Mouse (Mus musculus): ENCODE measurements at regions not wholly inside any gene's neighbourhood (a gene's known extent, or its start where the extent isn't known, plus 50 kb on each side); places are given as distances from the start of the nearest gene placed in this dataset.

- no peak for TF ChIP-seq POLR2A (IDR thresholded peaks at IDR 0.05; ENCODE audit: extremely low read depth, insufficient read depth, low read length)
- no peak for TF ChIP-seq CTCF (IDR thresholded peaks at IDR 0.05; ENCODE audit: extremely low read depth, insufficient read depth, low read length)
- Histone ChIP-seq H3K27ac (ENCODE audit: insufficient read depth, low read length) (no peak overlapping the region), H3K4me3 (ENCODE audit: insufficient read depth, low read length) (no peak overlapping the region), H3K4me1 (ENCODE audit: control insufficient read depth, insufficient read depth, low read length) (no peaks in the 10 kb centered on the region)
Observed at GRCm38 (mm10) chr2:95715355-95715754, 602.6 kb upstream of the Lrrc4c start.
